18 mouse cellular contexts compared by ENCODE assay signal in genomic region chr15:12863669-12864068, GRCm38 (mm10). TPM values are rescaled to one million over a fixed set of nuclear protein-coding genes. Genes with fewer than 3 reads are reported as not detected.
DNase-seq lines count a peak whose midpoint lies in the region; ATAC-seq and TF ChIP-seq lines count a peak whose summit lies in the region.
"Had no signal": no experiment of that assay in that cellular context is flagged by ENCODE, and none has a peak within 500 bp of the region (broad histone marks: within the 10 kb centered on the region; RNA-seq: fewer than 3 reads in every experiment).

No protein-coding gene starts in this region.

- H3K27me3 ChIP-seq in embryonic facial prominence, embryonic 14.5 days (replicated peaks; ENCODE audit: control insufficient read depth, insufficient read depth, low read length) = no peaks in the 10 kb centered on the region
- H3K27me3 ChIP-seq in embryonic facial prominence, embryonic 10.5 days (replicated peaks; ENCODE audit: low read depth, poor library complexity, severe bottlenecking) = no peaks in the 10 kb centered on the region
- no peaks in the 10 kb centered on the region for H3K27me3 ChIP-seq in kidney, postnatal 0 days (ENCODE audit: insufficient read depth, low read length)
- H3K27me3 ChIP-seq in kidney, adult 2 months (replicated peaks; ENCODE audit: control insufficient read depth, insufficient read depth, low read length) = no peaks in the 10 kb centered on the region
- H3K27me3 ChIP-seq in midbrain, postnatal 0 days (ENCODE audit: insufficient read depth, low read length) = no peaks in the 10 kb centered on the region
- no peaks in the 10 kb centered on the region for H3K27me3 ChIP-seq in midbrain, embryonic 11.5 days (ENCODE audit: control insufficient read depth, insufficient read depth, low read length)
- H3K27me3 ChIP-seq: hindbrain, embryonic 12.5 days; limb, embryonic 15.5 days had no signal

- peak; percentile 54 for TF ChIP-seq CTCF in kidney, postnatal 0 days (IDR thresholded peaks at IDR 0.05; ENCODE audit: low read depth)
- no peak for TF ChIP-seq CTCF in kidney, adult 2 months (conservative IDR thresholded peaks at IDR 0.05; ENCODE audit: insufficient read depth, insufficient read length, low read depth, low read length)
- TF ChIP-seq CTCF in midbrain, postnatal 0 days (IDR thresholded peaks at IDR 0.05) = peak; percentile 63

- no peaks in the 10 kb centered on the region for H3K9me3 ChIP-seq in embryonic facial prominence, embryonic 14.5 days (ENCODE audit: control insufficient read depth, low read length)
- no peaks in the 10 kb centered on the region for H3K9me3 ChIP-seq in embryonic facial prominence, embryonic 10.5 days
- H3K9me3 ChIP-seq in kidney, postnatal 0 days (replicated peaks; ENCODE audit: low read length) = no peaks in the 10 kb centered on the region
- no peaks in the 10 kb centered on the region for H3K9me3 ChIP-seq in midbrain, postnatal 0 days (ENCODE audit: low read length)
- no peaks in the 10 kb centered on the region for H3K9me3 ChIP-seq in midbrain, embryonic 11.5 days (ENCODE audit: control insufficient read depth, low read length)
- H3K9me3 ChIP-seq: hindbrain, embryonic 12.5 days; limb, embryonic 15.5 days had no signal

- peaks cover 70% of the 10 kb centered on the region for H3K36me3 ChIP-seq in embryonic facial prominence, embryonic 14.5 days (ENCODE audit: control insufficient read depth, insufficient read depth, low read length)
- H3K36me3 ChIP-seq in embryonic facial prominence, embryonic 10.5 days (replicated peaks) = peaks cover 100% of the 10 kb centered on the region
- H3K36me3 ChIP-seq in kidney, postnatal 0 days (ENCODE audit: insufficient read depth, low read length) = peaks cover 18% of the 10 kb centered on the region
- peaks cover 2% of the 10 kb centered on the region for H3K36me3 ChIP-seq in kidney, adult 2 months (ENCODE audit: control insufficient read depth, insufficient read depth, low read length)
- H3K36me3 ChIP-seq in midbrain, postnatal 0 days (ENCODE audit: insufficient read depth, low read length) = peaks cover 34% of the 10 kb centered on the region
- peaks cover 21% of the 10 kb centered on the region; the same call in 1 of the 2 replicates for H3K36me3 ChIP-seq in midbrain, embryonic 11.5 days (ENCODE audit: control insufficient read depth, insufficient read depth, low read length)

- ATAC-seq in embryonic facial prominence, embryonic 14.5 days (ENCODE audit: low read depth) = no peak
- no peak for ATAC-seq in kidney, postnatal 0 days (replicated peaks; ENCODE audit: low FRiP score, low read depth)
- no peak for ATAC-seq in midbrain, postnatal 0 days (ENCODE audit: low FRiP score)
- no peak for ATAC-seq in midbrain, embryonic 11.5 days (ENCODE audit: low FRiP score)

- H3K9ac ChIP-seq in embryonic facial prominence, embryonic 14.5 days (ENCODE audit: low read depth, low read length) = no peak overlapping the region
- no peak overlapping the region for H3K9ac ChIP-seq in kidney, postnatal 0 days (ENCODE audit: low read depth, low read length)
- no peak overlapping the region for H3K9ac ChIP-seq in midbrain, postnatal 0 days (replicated peaks; ENCODE audit: low read length, poor library complexity, severe bottlenecking)
- H3K9ac ChIP-seq in midbrain, embryonic 11.5 days (ENCODE audit: low read length) = no peak overlapping the region
- H3K9ac ChIP-seq: hindbrain, embryonic 12.5 days; limb, embryonic 15.5 days had no signal

- no peak overlapping the region for H3K4me2 ChIP-seq in embryonic facial prominence, embryonic 14.5 days (ENCODE audit: low read depth, low read length)
- no peak overlapping the region for H3K4me2 ChIP-seq in kidney, postnatal 0 days (ENCODE audit: low read length)
- H3K4me2 ChIP-seq in midbrain, postnatal 0 days (ENCODE audit: low read depth, low read length, poor library complexity, severe bottlenecking) = no peak overlapping the region
- no peak overlapping the region for H3K4me2 ChIP-seq in midbrain, embryonic 11.5 days
- H3K4me2 ChIP-seq: hindbrain, embryonic 12.5 days; limb, embryonic 15.5 days had no signal

- 34% methylated on average over 1 of the region's 1 CpGs for WGBS in embryonic facial prominence, embryonic 14.5 days
- 58% methylated on average over 1 of the region's 1 CpGs for WGBS in embryonic facial prominence, embryonic 10.5 days
- WGBS in kidney, postnatal 0 days = 29% methylated on average over 1 of the region's 1 CpGs
- WGBS in kidney, adult 2 months = 50% methylated on average over 1 of the region's 1 CpGs
- WGBS in midbrain, postnatal 0 days = 40% methylated on average over 1 of the region's 1 CpGs
- WGBS in midbrain, embryonic 11.5 days = 86% methylated on average over 1 of the region's 1 CpGs

- peak; percentile 59 for DNase-seq in embryonic facial prominence, embryonic 14.5 days (ENCODE audit: low spot score)
- no peak for DNase-seq in embryonic facial prominence, embryonic 10.5 days (ENCODE audit: low spot score)
- peak; percentile 84 for DNase-seq in kidney, postnatal 0 days (ENCODE audit: low spot score)
- DNase-seq in kidney, adult 2 months = no peak
- peak; percentile 48 for DNase-seq in midbrain, postnatal 0 days (ENCODE audit: low spot score)
- no peak for DNase-seq in midbrain, embryonic 11.5 days (ENCODE audit: low spot score, missing footprints)
- no peak for DNase-seq in layer of hippocampus, adult 9-11 months
- no peak for DNase-seq in urinary bladder, postnatal 10 days (ENCODE audit: low spot score)
- DNase-seq: cerebellum, adult 2 months; embryo, embryonic 11 days; kidney, adult 8-10 months; kidney, postnatal 4 days; lung, adult 2 months; retina, postnatal 1 day; thymus, postnatal 14 days had no signal

- no peaks in the 10 kb centered on the region for H3K4me1 ChIP-seq in embryonic facial prominence, embryonic 14.5 days (ENCODE audit: control insufficient read depth, insufficient read depth, low read length)
- no peaks in the 10 kb centered on the region for H3K4me1 ChIP-seq in embryonic facial prominence, embryonic 10.5 days
- no peaks in the 10 kb centered on the region for H3K4me1 ChIP-seq in kidney, postnatal 0 days (replicated peaks; ENCODE audit: insufficient read depth, low read length)
- H3K4me1 ChIP-seq in kidney, adult 2 months (ENCODE audit: control insufficient read depth, insufficient read depth, low read length) = no peaks in the 10 kb centered on the region
- no peaks in the 10 kb centered on the region for H3K4me1 ChIP-seq in midbrain, postnatal 0 days (ENCODE audit: insufficient read depth, low read length)
- no peaks in the 10 kb centered on the region for H3K4me1 ChIP-seq in midbrain, embryonic 11.5 days (ENCODE audit: control insufficient read depth, insufficient read depth, low read length)
- H3K4me1 ChIP-seq: hindbrain, embryonic 12.5 days; limb, embryonic 15.5 days had no signal

- H3K4me3 ChIP-seq in embryonic facial prominence, embryonic 14.5 days (ENCODE audit: low read depth, low read length) = no peak overlapping the region
- H3K4me3 ChIP-seq in embryonic facial prominence, embryonic 10.5 days = no peak overlapping the region
- H3K4me3 ChIP-seq in kidney, postnatal 0 days (replicated peaks; ENCODE audit: low read depth, low read length) = no peak overlapping the region
- no peak overlapping the region for H3K4me3 ChIP-seq in kidney, adult 2 months (ENCODE audit: insufficient read depth, low read depth, low read length)
- H3K4me3 ChIP-seq in midbrain, postnatal 0 days (ENCODE audit: low read depth, low read length) = no peak overlapping the region
- H3K4me3 ChIP-seq in midbrain, embryonic 11.5 days (ENCODE audit: low read depth, low read length) = no peak overlapping the region
- H3K4me3 ChIP-seq: erythroblast, embryonic 14.5 days; hindbrain, embryonic 12.5 days; limb, embryonic 15.5 days had no signal

- no peak overlapping the region for H3K27ac ChIP-seq in embryonic facial prominence, embryonic 14.5 days (replicated peaks; ENCODE audit: low read depth, low read length)
- no peak overlapping the region for H3K27ac ChIP-seq in embryonic facial prominence, embryonic 10.5 days (replicated peaks)
- H3K27ac ChIP-seq in kidney, postnatal 0 days = no peak overlapping the region
- H3K27ac ChIP-seq in kidney, adult 2 months (ENCODE audit: insufficient read depth, low read depth, low read length) = no peak overlapping the region
- no peak overlapping the region for H3K27ac ChIP-seq in midbrain, postnatal 0 days (ENCODE audit: low read depth, low read length)
- H3K27ac ChIP-seq in midbrain, embryonic 11.5 days (ENCODE audit: low read depth, low read length) = no peak overlapping the region
- H3K27ac ChIP-seq: hindbrain, embryonic 12.5 days; limb, embryonic 15.5 days had no signal

- no peak for TF ChIP-seq POLR2A in kidney, adult 2 months (IDR thresholded peaks at IDR 0.05; ENCODE audit: low read depth, low read length)

RNA-seq across cellular contexts. Expression of gene Drosha, which starts 39.1 kb away (rescaled TPM):
- polyA plus RNA-seq in embryonic facial prominence, embryonic 14.5 days (2014; fragmentation: Nextera tagmentation; extraction: Ambion mirVana) = 38.8 and 43.1 TPM in 2 replicates
- polyA plus RNA-seq in embryonic facial prominence, embryonic 10.5 days (2016; fragmentation: Nextera tagmentation; extraction: Ambion mirVana) = 82.0 and 86.2 TPM in 2 replicates
- polyA plus RNA-seq in kidney, postnatal 0 days (2015; fragmentation: Nextera tagmentation; extraction: Ambion mirVana) = 22.3 and 25.9 TPM in 2 replicates
- 15.5 and 20.3 TPM in 2 replicates for polyA plus RNA-seq in kidney, adult 2 months (2012; rRNA removed)
- 41.5 and 45.4 TPM in 2 replicates for total RNA-seq in midbrain, postnatal 0 days (2014; rRNA removed)
- 41.2 and 44.8 TPM in 2 replicates for polyA plus RNA-seq in midbrain, postnatal 0 days (2015; fragmentation: Nextera tagmentation; extraction: Ambion mirVana)
- 79.2 and 83.7 TPM in 2 replicates for polyA plus RNA-seq in midbrain, embryonic 11.5 days (2014; fragmentation: Nextera tagmentation; extraction: Ambion mirVana)

RNA-seq across cellular contexts. Expression of gene 6030458C11Rik, which starts 39.2 kb away (rescaled TPM):
- 20.6 and 23.9 TPM in 2 replicates for polyA plus RNA-seq in embryonic facial prominence, embryonic 14.5 days (2014; fragmentation: Nextera tagmentation; extraction: Ambion mirVana)
- 49.5 and 50.5 TPM in 2 replicates for polyA plus RNA-seq in embryonic facial prominence, embryonic 10.5 days (2016; fragmentation: Nextera tagmentation; extraction: Ambion mirVana)
- polyA plus RNA-seq in kidney, postnatal 0 days (2015; fragmentation: Nextera tagmentation; extraction: Ambion mirVana) = 20.8 and 22.8 TPM in 2 replicates
- 6.9 and 7.8 TPM in 2 replicates for polyA plus RNA-seq in kidney, adult 2 months (2012; rRNA removed)
- total RNA-seq in midbrain, postnatal 0 days (2014; rRNA removed) = 21.3 and 21.9 TPM in 2 replicates
- polyA plus RNA-seq in midbrain, postnatal 0 days (2015; fragmentation: Nextera tagmentation; extraction: Ambion mirVana) = 21.8 and 22.1 TPM in 2 replicates
- polyA plus RNA-seq in midbrain, embryonic 11.5 days (2014; fragmentation: Nextera tagmentation; extraction: Ambion mirVana) = 24.3 and 25.3 TPM in 2 replicates

Comparison
In these comparisons a context has a peak if more than half of its experiments do, and no peak if none do; other contexts are left out.
1. DNase-seq: peak in embryonic facial prominence, embryonic 14.5 days (single experiment), kidney, postnatal 0 days (single experiment) and midbrain, postnatal 0 days (single experiment); none in embryonic facial prominence, embryonic 10.5 days (single experiment), kidney, adult 2 months (single experiment), midbrain, embryonic 11.5 days (single experiment), layer of hippocampus, adult 9-11 months (single experiment) and urinary bladder, postnatal 10 days (single experiment).